Mouse (Mus musculus) midbrain, embryonic 11.5 days (tissue): Measurements from ENCODE around the gene Macf1. TPM values are rescaled to one million over a fixed set of nuclear protein-coding genes. Genes with fewer than 3 reads are reported as not detected.

ENCODE experiments used
- ATAC-seq: fragments of 200-750 bp; cut with Nextera tagmentation; 2 replicates; pipeline ENCODE4 v1.8.0; 2017; ENCODE audit warnings: moderate TSS enrichment, moderate library complexity; ENCODE audit not compliant: low FRiP score
- DNase-seq: peaks from one replicate; pipeline ENCODE4 v3.0.0; 2015; ENCODE audit warnings: low spot score; ENCODE audit errors: missing footprints
- H3K27ac ChIP-seq: fragments of 300-500 bp; sonication (generic); 2 replicates; pipeline ENCODE4 v1.5.1; 2014; ENCODE audit warnings: low read depth, low read length
- H3K27me3 ChIP-seq: fragments of 300-500 bp; sonication (generic); 2 replicates; pipeline ENCODE4 v1.6.1; 2014; ENCODE audit warnings: mild to moderate bottlenecking, low read length, moderate library complexity, mixed read lengths; ENCODE audit not compliant: control insufficient read depth, insufficient read depth
- H3K36me3 ChIP-seq: fragments of 300-500 bp; sonication (generic); 2 replicates; pipeline ENCODE4 v1.6.1; 2014; ENCODE audit warnings: mild to moderate bottlenecking, low read length, moderate library complexity, mixed read lengths; ENCODE audit not compliant: control insufficient read depth, insufficient read depth
- H3K4me1 ChIP-seq: fragments of 300-500 bp; sonication (generic); 2 replicates; pipeline ENCODE4 v1.6.1; 2014; ENCODE audit warnings: low read length; ENCODE audit not compliant: control insufficient read depth, insufficient read depth
- H3K4me2 ChIP-seq: fragments of 300-500 bp; sonication (generic); 2 replicates; pipeline ENCODE4 v1.6.1; 2014; ENCODE audit warnings: mild to moderate bottlenecking, moderate library complexity
- H3K4me3 ChIP-seq: fragments of 300-500 bp; sonication (generic); 2 replicates; pipeline ENCODE4 v1.5.1; 2014; ENCODE audit warnings: low read depth, low read length
- H3K9ac ChIP-seq: fragments of 300-500 bp; sonication (generic); 2 replicates; pipeline ENCODE4 v1.6.1; 2014; ENCODE audit warnings: low read length
- H3K9me3 ChIP-seq: fragments of 300-500 bp; sonication (generic); 2 replicates; pipeline ENCODE4 v1.6.1; 2016; ENCODE audit warnings: low read length; ENCODE audit not compliant: control insufficient read depth
- WGBS: fragments of 180-500 bp; shearing (Covaris S2); extraction: QIAGEN DNeasy Blood & Tissue Kit; methylation state at CpG from one replicate; pipeline ENCODE4 v1.1.7; 2014; 5-methylcytosine and 5-hydroxymethylcytosine counted together
- polyA plus RNA-seq: library from polyadenylated mRNA; unstranded; fragments of >200 nt; fragmentation: Nextera tagmentation; extraction: Ambion mirVana; gene quantifications from 2 replicates; pipeline ENCODE4 v1.2.1, GENCODE M21; 2014

The Macf1 gene
- polyA plus RNA-seq, 1 experiment from 2014 or later, result 74.6 TPM

- Histone ChIP-seq H3K4me2 (no peak overlapping the region), H3K27me3 (no peaks in the 10 kb centered on the region), H3K27ac (no peak overlapping the region), H3K9ac (no peak overlapping the region), H3K9me3 (no peaks in the 10 kb centered on the region), H3K36me3 (no peaks in the 10 kb centered on the region), H3K4me1 (0 out of 2 replicates have a peak, but pooled peaks cover 3% of the 10 kb centered on the region), H3K4me3 (no peak overlapping the region)
- ATAC-seq, result no peak
- no peak for DNase-seq
- 71% methylated on average over 1 of the region's 1 CpGs for WGBS
Observed at GRCm38 (mm10) chr4:123601036-123601435, 83.1 kb downstream of the Macf1 start.

- H3K4me2 ChIP-seq, result no peak overlapping the region
- H3K4me1 ChIP-seq, result peaks cover 19% of the 10 kb centered on the region
- 86% methylated on average over 11 of the region's 11 CpGs for WGBS
- DNase-seq (no peak), ATAC-seq (no peak)
- no peaks in the 10 kb centered on the region for H3K9me3 ChIP-seq
- no peak overlapping the region for H3K9ac ChIP-seq
- H3K36me3 ChIP-seq, result no peaks in the 10 kb centered on the region
- no peaks in the 10 kb centered on the region for H3K27me3 ChIP-seq
- H3K4me3 ChIP-seq, result no peak overlapping the region
- no peak overlapping the region for H3K27ac ChIP-seq
Observed at GRCm38 (mm10) chr4:123598519-123599228, 85.5 kb downstream of the Macf1 start.

- H3K4me2 ChIP-seq, result 0 out of 2 replicates have a peak overlapping the region, but pooled peaks have one; percentile 2
- H3K36me3 ChIP-seq, result no peaks in the 10 kb centered on the region
- H3K27me3 ChIP-seq, result no peaks in the 10 kb centered on the region
- H3K4me3 ChIP-seq, result no peak overlapping the region
- ATAC-seq (peak; percentile 73), DNase-seq (peak; percentile 90)
- WGBS, result 41% methylated on average over 5 of the region's 5 CpGs
- no peak overlapping the region for H3K9ac ChIP-seq
- H3K9me3 ChIP-seq, result no peaks in the 10 kb centered on the region
- peak overlapping the region; percentile 50 for H3K27ac ChIP-seq
- H3K4me1 ChIP-seq, result peaks cover 29% of the 10 kb centered on the region
Observed at GRCm38 (mm10) chr4:123594381-123594806, 89.8 kb downstream of the Macf1 start.

GRCm38 (mm10) chr4:123593664-123594063 is 90.5 kb downstream of the Macf1 start:
- ATAC-seq, result no peak
- Histone ChIP-seq H3K36me3 (no peaks in the 10 kb centered on the region), H3K4me1 (peaks cover 31% of the 10 kb centered on the region), H3K9ac (no peak overlapping the region), H3K27ac (peak overlapping the region; percentile 30; the same call in 1 of the 2 replicates), H3K4me3 (no peak overlapping the region), H3K9me3 (no peaks in the 10 kb centered on the region), H3K27me3 (no peaks in the 10 kb centered on the region), H3K4me2 (no peak overlapping the region)
- peak; percentile 84 for DNase-seq
- 28% methylated on average over 3 of the region's 3 CpGs for WGBS

GRCm38 (mm10) chr4:123592046-123592445 is 92.1 kb downstream of the Macf1 start:
- peaks cover 29% of the 10 kb centered on the region for H3K4me1 ChIP-seq
- ATAC-seq, result no peak
- no peak overlapping the region for H3K4me2 ChIP-seq
- DNase-seq, result no peak
- H3K9me3 ChIP-seq, result no peaks in the 10 kb centered on the region
- H3K9ac ChIP-seq, result no peak overlapping the region
- no peak overlapping the region for H3K4me3 ChIP-seq
- WGBS, result 80% methylated on average over 5 of the region's 5 CpGs
- no peaks in the 10 kb centered on the region for H3K36me3 ChIP-seq
- H3K27ac ChIP-seq, result no peak overlapping the region
- no peaks in the 10 kb centered on the region for H3K27me3 ChIP-seq

- Histone ChIP-seq H3K4me2 (no peak overlapping the region), H3K9ac (no peak overlapping the region), H3K36me3 (no peaks in the 10 kb centered on the region), H3K4me1 (peaks cover 29% of the 10 kb centered on the region), H3K9me3 (no peaks in the 10 kb centered on the region), H3K27ac (no peak overlapping the region), H3K4me3 (no peak overlapping the region), H3K27me3 (no peaks in the 10 kb centered on the region)
- WGBS, result 84% methylated on average over 4 of the region's 4 CpGs
- no peak for ATAC-seq
- DNase-seq, result no peak
Observed at GRCm38 (mm10) chr4:123591026-123591635, 93.0 kb downstream of the Macf1 start.

GRCm38 (mm10) chr4:123589496-123589895 is 94.7 kb downstream of the Macf1 start:
- H3K4me3 ChIP-seq, result no peak overlapping the region
- no peaks in the 10 kb centered on the region for H3K27me3 ChIP-seq
- no peak overlapping the region for H3K27ac ChIP-seq
- DNase-seq, result no peak
- H3K4me1 ChIP-seq, result peaks cover 27% of the 10 kb centered on the region
- H3K36me3 ChIP-seq, result no peaks in the 10 kb centered on the region
- ATAC-seq, result no peak
- no peak overlapping the region for H3K9ac ChIP-seq
- 61% methylated on average over 3 of the region's 3 CpGs for WGBS
- no peak overlapping the region for H3K4me2 ChIP-seq
- H3K9me3 ChIP-seq, result no peaks in the 10 kb centered on the region

- H3K27me3 ChIP-seq, result no peaks in the 10 kb centered on the region
- H3K4me3 ChIP-seq, result no peak overlapping the region
- peaks cover 21% of the 10 kb centered on the region for H3K4me1 ChIP-seq
- ATAC-seq (0 out of 2 replicates have a peak, but pooled peaks have one; percentile 42), DNase-seq (no peak)
- no peaks in the 10 kb centered on the region for H3K36me3 ChIP-seq
- 0 out of 2 replicates have a peak overlapping the region, but pooled peaks have one; percentile 26 for H3K27ac ChIP-seq
- H3K9me3 ChIP-seq, result no peaks in the 10 kb centered on the region
- H3K4me2 ChIP-seq, result no peak overlapping the region
- 30% methylated on average over 7 of the region's 7 CpGs for WGBS
- no peak overlapping the region for H3K9ac ChIP-seq
Observed at GRCm38 (mm10) chr4:123588353-123589301, 95.5 kb downstream of the Macf1 start.
